Mouse (Mus musculus) lung, embryonic 15.5 days (tissue): Measurements from ENCODE around the gene Asah2. TPM values are rescaled to one million over a fixed set of nuclear protein-coding genes. Genes with fewer than 3 reads are reported as not detected.

Experiments
- ATAC-seq: fragments of 200-750 bp; cut with Nextera tagmentation; 2 replicates; pipeline ENCODE4 v1.8.0; 2017; ENCODE audit warnings: moderate number of reproducible peaks, borderline replicate concordance; ENCODE audit not compliant: low FRiP score, low TSS enrichment; ENCODE audit errors: extremely low read depth
- H3K27ac ChIP-seq: fragments of 300-500 bp; sonication (generic); 2 replicates; pipeline ENCODE4 v1.5.1; 2015; ENCODE audit warnings: moderate library complexity, mild to moderate bottlenecking, inconsistent platforms
- H3K27me3 ChIP-seq: fragments of 300-500 bp; sonication (generic); 2 replicates; pipeline ENCODE4 v1.6.1; 2015; ENCODE audit warnings: inconsistent platforms
- H3K36me3 ChIP-seq: fragments of 300-500 bp; sonication (generic); 2 replicates; pipeline ENCODE4 v1.6.1; 2015; ENCODE audit warnings: inconsistent platforms
- H3K4me1 ChIP-seq: fragments of 300-500 bp; sonication (generic); 2 replicates; pipeline ENCODE4 v1.6.1; 2015; ENCODE audit warnings: inconsistent platforms
- H3K4me2 ChIP-seq: fragments of 300-500 bp; sonication (generic); 2 replicates; pipeline ENCODE4 v1.6.1; 2015; ENCODE audit warnings: inconsistent platforms, mild to moderate bottlenecking, moderate library complexity
- H3K4me3 ChIP-seq: fragments of 300-500 bp; sonication (generic); 2 replicates; pipeline ENCODE4 v1.5.1; 2015; ENCODE audit warnings: mild to moderate bottlenecking, inconsistent platforms
- H3K9ac ChIP-seq: fragments of 300-500 bp; sonication (generic); 2 replicates; pipeline ENCODE4 v1.6.1; 2015; ENCODE audit warnings: inconsistent platforms
- H3K9me3 ChIP-seq: fragments of 300-500 bp; sonication (generic); 2 replicates; pipeline ENCODE4 v1.6.1; 2016; ENCODE audit warnings: inconsistent platforms
- WGBS: fragments of 180-500 bp; shearing (Covaris S2); methylation state at CpG from one replicate; pipeline ENCODE4 v1.1.7; 2015; 5-methylcytosine and 5-hydroxymethylcytosine counted together
- polyA plus RNA-seq: library from polyadenylated mRNA; unstranded; fragments of >200 nt; fragmentation: Nextera tagmentation; extraction: Ambion mirVana; gene quantifications from 2 replicates; pipeline ENCODE4 v1.2.1, GENCODE M21; 2015

Gene Asah2
- polyA plus RNA-seq, 1 experiment from 2014 or later = 1.6 TPM

DNA sequence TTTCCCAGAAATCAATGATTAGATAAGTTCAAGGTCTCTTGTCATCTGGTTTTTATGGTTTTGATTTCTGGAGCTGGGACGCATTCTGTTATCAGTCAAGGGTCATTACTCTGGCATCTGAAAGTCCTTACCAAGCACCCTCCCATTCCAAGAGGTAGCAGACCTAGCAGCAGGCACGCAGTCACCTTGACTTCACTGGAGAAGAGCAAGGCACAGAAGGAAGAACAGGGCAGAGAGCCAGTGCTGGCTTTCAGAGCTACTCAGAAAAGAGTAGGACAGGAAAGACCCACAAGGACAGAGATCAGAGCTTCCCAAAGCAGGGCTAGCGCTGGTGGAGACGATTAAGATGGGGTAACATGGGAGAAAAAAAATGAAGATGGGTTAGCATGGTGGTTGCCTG, 75.1 kb downstream of the Asah2 start:
- no peaks in the 10 kb centered on the region for H3K36me3 ChIP-seq
- no peak overlapping the region for H3K4me2 ChIP-seq
- 68% methylated on average over 4 of the region's 4 CpGs for WGBS
- no peaks in the 10 kb centered on the region for H3K4me1 ChIP-seq
- no peak overlapping the region for H3K4me3 ChIP-seq
- H3K27ac ChIP-seq = no peak overlapping the region
- H3K9me3 ChIP-seq = no peaks in the 10 kb centered on the region
- no peak for ATAC-seq
- no peaks in the 10 kb centered on the region for H3K27me3 ChIP-seq
- no peak overlapping the region for H3K9ac ChIP-seq

DNA sequence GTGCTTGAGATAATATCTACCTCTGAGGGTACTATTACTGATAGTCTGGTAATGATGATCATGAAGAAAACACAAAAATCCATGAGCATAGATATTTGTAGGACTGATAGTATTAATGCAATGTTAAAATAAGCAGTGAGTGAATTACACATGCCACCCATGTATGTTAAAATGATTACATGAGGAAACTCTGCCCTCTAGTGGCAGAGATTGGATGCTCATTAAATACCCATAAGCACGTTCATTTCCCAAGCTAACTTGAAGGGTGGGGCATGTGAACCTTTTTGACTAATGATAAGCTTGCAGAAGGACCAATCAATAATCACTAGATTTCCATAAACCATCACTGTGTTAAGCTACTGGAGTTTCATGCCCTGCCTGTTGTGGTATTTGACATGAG, 77.6 kb downstream of the Asah2 start:
- H3K36me3 ChIP-seq = no peaks in the 10 kb centered on the region
- 0% methylated on average over 1 of the region's 1 CpGs for WGBS
- no peak overlapping the region for H3K4me2 ChIP-seq
- no peak overlapping the region for H3K27ac ChIP-seq
- H3K9me3 ChIP-seq = no peaks in the 10 kb centered on the region
- H3K4me3 ChIP-seq = no peak overlapping the region
- ATAC-seq = no peak
- no peak overlapping the region for H3K9ac ChIP-seq
- H3K4me1 ChIP-seq = no peaks in the 10 kb centered on the region
- no peaks in the 10 kb centered on the region for H3K27me3 ChIP-seq

DNA sequence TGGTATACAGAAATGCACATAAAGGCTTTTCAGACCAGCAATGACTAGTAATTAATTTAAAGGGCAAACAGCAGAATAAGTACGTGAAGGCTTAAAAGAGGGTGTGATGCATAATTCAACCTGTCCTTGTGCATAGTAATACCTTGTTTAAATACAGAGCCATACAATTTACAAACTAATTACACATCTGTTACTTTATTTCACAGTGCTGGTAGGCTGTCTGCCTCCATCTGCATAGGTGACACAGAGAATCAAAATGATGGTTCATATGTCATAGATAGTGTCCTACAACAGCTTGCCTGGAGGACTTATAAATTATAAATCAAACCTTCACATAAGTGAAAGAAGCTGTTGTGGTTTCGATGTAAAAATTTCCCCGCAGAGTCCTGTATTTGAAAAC, 82.6 kb downstream of the Asah2 start:
- no peak overlapping the region for H3K9ac ChIP-seq
- no peaks in the 10 kb centered on the region for H3K36me3 ChIP-seq
- WGBS = 93% methylated on average over 3 of the region's 3 CpGs
- no peak overlapping the region for H3K4me2 ChIP-seq
- H3K9me3 ChIP-seq = no peaks in the 10 kb centered on the region
- no peaks in the 10 kb centered on the region for H3K27me3 ChIP-seq
- H3K4me3 ChIP-seq = no peak overlapping the region
- H3K4me1 ChIP-seq = no peaks in the 10 kb centered on the region
- H3K27ac ChIP-seq = no peak overlapping the region
- no peak for ATAC-seq

DNA sequence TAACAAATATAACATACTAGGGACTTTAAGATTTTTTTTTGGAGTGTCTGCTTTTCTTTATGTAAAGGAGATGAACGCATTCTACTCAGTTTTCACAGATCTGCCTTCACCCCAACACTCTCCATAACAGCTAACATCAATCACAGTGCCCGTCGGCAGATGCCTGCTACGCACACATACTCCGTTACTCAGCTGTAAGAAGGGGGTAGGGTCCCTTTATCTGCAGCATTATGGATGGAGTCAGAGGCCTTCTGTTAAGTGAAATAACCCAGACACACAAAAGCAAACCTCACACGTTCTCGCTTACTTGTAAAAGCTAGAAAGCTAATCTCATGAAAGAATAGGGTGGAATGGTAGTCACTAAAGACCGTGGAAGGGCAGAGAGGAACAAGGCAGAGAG, 88.3 kb downstream of the Asah2 start:
- Histone ChIP-seq H3K9ac (no peak overlapping the region), H3K4me3 (no peak overlapping the region), H3K4me2 (no peak overlapping the region), H3K27me3 (no peaks in the 10 kb centered on the region), H3K4me1 (no peaks in the 10 kb centered on the region), H3K27ac (no peak overlapping the region), H3K36me3 (no peaks in the 10 kb centered on the region), H3K9me3 (no peaks in the 10 kb centered on the region)
- WGBS = 37% methylated on average over 8 of the region's 8 CpGs
- no peak for ATAC-seq

DNA sequence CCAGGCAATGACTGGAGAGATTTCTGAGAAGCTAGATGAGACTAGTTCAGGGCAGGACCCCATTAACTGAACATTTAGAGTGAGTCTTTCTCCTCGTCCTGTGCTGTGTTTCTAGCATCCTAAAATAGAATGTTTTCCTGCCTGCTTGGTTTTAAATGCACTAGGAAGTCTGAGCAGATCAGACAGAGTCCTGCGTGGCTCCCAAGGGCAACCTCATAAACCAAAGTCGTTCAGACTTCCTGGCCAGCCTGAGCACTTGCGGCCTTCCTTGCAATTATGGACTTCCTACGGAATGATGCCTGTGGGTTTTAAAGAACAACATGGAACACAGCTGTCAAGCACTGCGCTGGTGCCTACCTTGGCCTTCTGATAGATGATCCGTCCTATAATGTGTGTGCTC, 89.4 kb downstream of the Asah2 start:
- ATAC-seq = no peak
- 58% methylated on average over 7 of the region's 7 CpGs for WGBS
- Histone ChIP-seq H3K9me3 (no peaks in the 10 kb centered on the region), H3K4me2 (no peak overlapping the region), H3K36me3 (no peaks in the 10 kb centered on the region), H3K4me1 (no peaks in the 10 kb centered on the region), H3K4me3 (no peak overlapping the region), H3K9ac (no peak overlapping the region), H3K27me3 (no peaks in the 10 kb centered on the region), H3K27ac (no peak overlapping the region)

DNA sequence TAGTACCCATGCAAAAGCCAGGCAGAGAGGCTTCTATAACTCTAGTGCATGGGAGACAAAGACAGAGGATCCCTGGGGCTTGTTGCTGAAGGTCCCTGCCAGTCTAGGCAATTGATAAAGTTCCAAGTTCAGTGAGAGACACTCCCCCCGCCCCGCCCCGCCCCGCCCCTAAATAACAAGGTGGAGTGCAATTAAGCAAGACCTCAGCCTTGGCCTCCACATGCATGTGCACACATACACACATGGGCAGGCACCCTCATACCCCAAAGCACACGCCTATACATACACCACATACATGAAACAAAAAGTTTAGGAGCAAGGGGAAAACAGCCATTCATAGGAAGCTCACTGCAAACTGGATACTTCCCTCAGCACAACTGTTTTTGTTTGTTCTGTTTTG, 90.0 kb downstream of the Asah2 start:
- Histone ChIP-seq H3K4me1 (no peaks in the 10 kb centered on the region), H3K36me3 (no peaks in the 10 kb centered on the region), H3K27ac (no peak overlapping the region), H3K9me3 (no peaks in the 10 kb centered on the region), H3K9ac (no peak overlapping the region), H3K27me3 (no peaks in the 10 kb centered on the region), H3K4me3 (no peak overlapping the region), H3K4me2 (no peak overlapping the region)
- 83% methylated on average over 5 of the region's 5 CpGs for WGBS
- ATAC-seq = no peak

DNA sequence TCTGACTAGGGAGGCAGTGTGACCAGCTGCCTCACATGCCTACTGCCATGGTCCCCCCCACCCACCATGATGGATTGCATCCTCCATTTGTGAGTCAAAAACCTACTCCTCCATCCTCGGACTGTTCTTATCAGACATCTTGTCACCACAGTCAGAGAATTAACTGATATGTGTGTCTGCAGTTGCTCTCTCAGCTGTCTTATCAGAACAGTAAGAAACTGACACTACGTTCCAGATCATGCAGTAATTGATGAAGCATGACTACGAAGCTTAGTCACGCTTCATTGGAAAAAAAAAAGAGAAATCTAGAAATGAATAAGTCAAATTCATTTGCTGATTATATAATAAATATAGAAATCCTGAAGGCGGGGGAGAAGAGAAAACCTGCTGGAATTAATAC, 105.4 kb downstream of the Asah2 start:
- no peak for ATAC-seq
- no peak overlapping the region for H3K27ac ChIP-seq
- peaks cover 2% of the 10 kb centered on the region; the same call in 1 of the 2 replicates for H3K36me3 ChIP-seq
- no peak overlapping the region for H3K4me3 ChIP-seq
- no peaks in the 10 kb centered on the region for H3K9me3 ChIP-seq
- H3K4me1 ChIP-seq = no peaks in the 10 kb centered on the region
- H3K27me3 ChIP-seq = no peaks in the 10 kb centered on the region
- no peak overlapping the region for H3K4me2 ChIP-seq
- no peak overlapping the region for H3K9ac ChIP-seq
- WGBS = 57% methylated on average over 5 of the region's 5 CpGs

DNA sequence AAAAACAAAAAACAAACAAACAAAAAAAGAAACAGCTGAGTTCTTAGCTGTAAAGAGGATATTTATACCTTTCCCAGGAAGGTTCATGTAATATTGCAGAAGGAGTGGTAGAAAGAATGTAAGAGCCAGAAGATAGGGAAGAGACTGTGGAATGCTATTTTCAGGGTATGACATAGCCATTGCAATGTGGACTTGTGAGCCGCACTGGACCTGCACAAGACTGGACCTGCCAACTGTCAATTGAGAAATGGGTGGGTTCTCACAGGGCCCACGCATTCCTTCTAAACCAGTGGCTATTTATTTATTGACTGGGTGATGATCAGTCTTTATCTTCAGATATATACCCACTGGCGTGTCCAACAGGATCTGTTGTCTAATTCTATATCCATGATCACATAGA, 111.1 kb downstream of the Asah2 start:
- Histone ChIP-seq H3K9me3 (no peaks in the 10 kb centered on the region), H3K4me2 (no peak overlapping the region), H3K36me3 (no peaks in the 10 kb centered on the region), H3K27ac (no peak overlapping the region), H3K4me3 (no peak overlapping the region), H3K9ac (no peak overlapping the region), H3K27me3 (no peaks in the 10 kb centered on the region), H3K4me1 (no peaks in the 10 kb centered on the region)
- WGBS = 85% methylated on average over 3 of the region's 3 CpGs
- ATAC-seq = no peak

DNA sequence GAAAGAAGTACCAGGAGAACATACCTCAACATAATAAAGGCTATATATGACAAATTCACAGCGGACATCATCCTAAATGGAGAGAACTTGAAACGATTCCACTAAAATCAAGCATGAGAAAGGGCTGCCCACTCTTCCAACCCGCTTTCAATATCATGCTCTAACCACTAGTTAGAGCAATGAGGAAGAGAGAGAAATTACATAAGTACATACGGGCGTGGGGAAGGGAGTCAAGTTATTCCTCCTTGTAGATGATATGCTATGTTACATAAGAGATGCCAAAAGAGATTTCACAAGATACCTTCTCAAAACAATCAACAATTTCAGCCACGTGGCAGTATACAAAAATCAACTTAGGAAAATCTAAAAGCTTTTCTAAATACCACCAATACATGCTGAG, 117.0 kb downstream of the Asah2 start:
- Histone ChIP-seq H3K4me1 (no peaks in the 10 kb centered on the region), H3K36me3 (no peaks in the 10 kb centered on the region), H3K4me2 (no peak overlapping the region), H3K27ac (no peak overlapping the region), H3K9ac (no peak overlapping the region), H3K4me3 (no peak overlapping the region), H3K27me3 (no peaks in the 10 kb centered on the region), H3K9me3 (no peaks in the 10 kb centered on the region)
- no peak for ATAC-seq
- WGBS = 86% methylated on average over 6 of the region's 6 CpGs

DNA sequence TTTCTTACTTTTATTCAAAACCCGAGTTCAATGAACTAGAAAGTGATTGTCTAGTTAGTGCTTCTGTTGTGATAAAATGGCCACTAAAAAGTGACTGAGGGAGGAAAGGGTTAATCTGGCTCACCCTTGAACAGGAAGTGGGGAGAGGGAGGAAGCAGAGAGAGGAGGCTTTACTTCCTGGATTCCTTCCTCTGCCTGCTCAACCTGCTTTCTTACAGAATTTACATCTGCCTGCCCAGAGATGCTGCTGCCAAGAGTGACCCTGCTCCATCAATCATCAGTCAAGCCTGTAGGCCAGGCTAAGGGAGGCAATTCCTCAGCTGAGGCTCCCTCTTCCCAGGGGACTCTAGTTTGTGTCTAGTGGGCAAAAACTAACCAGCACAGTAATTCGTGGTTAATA, 132.1 kb downstream of the Asah2 start:
- Histone ChIP-seq H3K36me3 (no peaks in the 10 kb centered on the region), H3K4me2 (no peak overlapping the region), H3K9ac (no peak overlapping the region), H3K4me3 (no peak overlapping the region), H3K4me1 (no peaks in the 10 kb centered on the region), H3K9me3 (no peaks in the 10 kb centered on the region), H3K27me3 (no peaks in the 10 kb centered on the region), H3K27ac (no peak overlapping the region)
- 57% methylated on average over 2 of the region's 2 CpGs for WGBS
- ATAC-seq = no peak

DNA sequence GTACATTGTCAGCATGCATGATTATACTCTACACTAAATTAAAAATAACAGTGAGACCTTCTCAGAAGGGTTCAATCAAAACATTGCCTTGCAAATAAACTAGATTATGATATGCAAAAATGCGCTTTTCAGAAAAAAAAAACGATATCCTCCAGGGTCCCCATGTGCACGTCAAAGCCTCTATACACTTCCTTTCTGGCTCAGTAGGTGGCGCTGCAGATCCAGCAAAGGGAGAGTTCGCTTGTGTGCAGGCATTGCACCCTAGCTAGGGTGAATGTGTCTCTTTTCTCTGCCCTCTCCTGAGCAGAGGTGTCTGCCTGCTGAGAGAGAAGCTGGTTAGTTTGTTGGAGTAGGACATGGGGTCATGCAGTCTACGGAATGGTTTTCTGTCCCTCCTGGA, 136.0 kb downstream of the Asah2 start:
- Histone ChIP-seq H3K9ac (no peak overlapping the region), H3K9me3 (no peaks in the 10 kb centered on the region), H3K4me1 (no peaks in the 10 kb centered on the region), H3K4me2 (no peak overlapping the region), H3K27ac (no peak overlapping the region), H3K4me3 (no peak overlapping the region), H3K36me3 (no peaks in the 10 kb centered on the region), H3K27me3 (peaks cover 7% of the 10 kb centered on the region; the same call in 1 of the 2 replicates)
- peak; percentile 69; the same call in 1 of the 2 replicates for ATAC-seq
- 8% methylated on average over 6 of the region's 6 CpGs for WGBS

DNA sequence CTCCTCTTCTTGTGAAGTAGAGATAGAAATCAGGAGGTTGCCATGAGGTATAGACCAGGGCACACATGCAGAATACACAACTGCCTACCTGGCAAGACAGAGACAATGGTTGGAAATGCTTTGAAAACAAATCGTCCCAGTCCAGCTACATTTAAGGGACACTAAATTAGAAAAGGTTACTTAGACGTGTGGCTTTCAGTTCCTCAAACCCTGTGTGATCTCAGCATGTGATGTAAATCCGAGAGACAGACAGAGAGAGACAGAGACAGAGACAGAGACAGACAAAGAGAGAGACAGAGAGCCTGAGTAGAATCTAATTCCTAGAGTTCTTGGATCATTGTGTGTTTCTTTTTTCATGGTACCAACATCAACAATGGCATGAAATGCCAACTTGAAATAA, 136.6 kb downstream of the Asah2 start:
- Histone ChIP-seq H3K36me3 (no peaks in the 10 kb centered on the region), H3K4me3 (no peak overlapping the region), H3K4me1 (no peaks in the 10 kb centered on the region), H3K9me3 (no peaks in the 10 kb centered on the region), H3K27ac (no peak overlapping the region), H3K9ac (no peak overlapping the region), H3K27me3 (peaks cover 7% of the 10 kb centered on the region; the same call in 1 of the 2 replicates), H3K4me2 (no peak overlapping the region)
- ATAC-seq = no peak
- WGBS = 51% methylated on average over 3 of the region's 3 CpGs

DNA sequence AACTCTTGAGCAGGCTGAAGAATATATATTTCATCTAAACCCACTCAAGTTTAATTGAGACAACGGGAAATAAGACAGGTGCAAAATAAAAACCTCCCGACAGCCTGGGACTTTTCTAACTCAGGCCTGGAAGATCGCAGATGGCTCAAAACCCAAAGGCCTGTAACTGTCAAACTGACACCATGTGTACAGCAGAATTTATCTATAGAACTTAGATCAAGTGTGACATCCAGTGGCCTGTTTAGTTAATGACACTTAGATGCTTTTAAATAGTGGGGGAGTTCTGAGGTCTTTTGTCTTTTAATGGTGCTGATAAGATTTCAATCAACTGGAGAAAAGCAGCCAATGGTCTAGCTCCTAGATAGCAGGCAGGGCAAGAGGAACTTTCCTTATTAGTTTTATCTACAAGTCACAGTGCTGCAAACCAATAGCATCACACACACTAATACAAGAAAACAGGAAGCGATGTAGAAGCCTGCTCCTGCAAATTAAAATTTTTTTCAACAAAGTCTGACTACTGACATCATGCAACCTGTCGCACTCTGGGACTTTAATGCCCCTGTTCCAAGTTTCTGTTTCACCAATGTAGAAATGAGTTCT, 140.0 kb downstream of the Asah2 start:
- Histone ChIP-seq H3K27ac (no peak overlapping the region), H3K9ac (no peak overlapping the region), H3K4me2 (no peak overlapping the region), H3K36me3 (no peaks in the 10 kb centered on the region), H3K4me3 (no peak overlapping the region), H3K27me3 (peaks cover 7% of the 10 kb centered on the region; the same call in 1 of the 2 replicates), H3K4me1 (no peaks in the 10 kb centered on the region), H3K9me3 (no peaks in the 10 kb centered on the region)
- ATAC-seq = no peak
- WGBS = 63% methylated on average over 5 of the region's 5 CpGs
